20 mouse cellular contexts compared by ENCODE assay signal in the genomic region with DNA sequence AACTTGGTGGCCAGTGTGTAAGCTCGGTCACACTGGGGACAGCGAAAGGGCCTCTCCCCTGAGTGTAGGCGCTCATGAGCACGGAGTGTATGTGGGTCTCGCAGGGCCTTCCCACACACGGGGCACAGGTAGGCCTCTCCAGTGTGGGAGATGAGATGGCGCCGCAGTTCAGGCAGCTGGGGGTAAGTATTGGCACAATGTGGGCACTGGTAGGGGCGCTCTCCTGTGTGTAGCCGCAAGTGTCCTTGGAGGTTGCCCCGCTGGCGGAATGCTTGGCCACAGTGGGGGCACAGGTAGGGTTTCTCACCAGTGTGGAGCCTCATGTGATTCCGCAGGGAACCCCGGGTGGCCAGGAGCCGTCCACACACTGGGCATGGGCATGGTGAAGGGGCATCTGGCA. TPM values are rescaled to one million over a fixed set of nuclear protein-coding genes. Genes with fewer than 3 reads are reported as not detected.
"Had no signal": no experiment of that assay in that cellular context is flagged by ENCODE, and none has a peak within 500 bp of the region (broad histone marks: within the 10 kb centered on the region; RNA-seq: fewer than 3 reads in every experiment).

No protein-coding gene starts in this region.

- H3K27me3 ChIP-seq: intestine, embryonic 15.5 days; kidney, embryonic 15.5 days; limb, embryonic 12.5 days; limb, embryonic 15.5 days; liver, embryonic 13.5 days; midbrain, embryonic 13.5 days; neural tube, embryonic 13.5 days had no signal

- H3K9ac ChIP-seq: intestine, embryonic 15.5 days; kidney, embryonic 15.5 days; limb, embryonic 12.5 days; limb, embryonic 15.5 days; liver, embryonic 13.5 days; midbrain, embryonic 13.5 days; neural tube, embryonic 13.5 days had no signal

- H3K27ac ChIP-seq: intestine, embryonic 15.5 days; kidney, embryonic 15.5 days; limb, embryonic 12.5 days; limb, embryonic 15.5 days; midbrain, embryonic 13.5 days; neural tube, embryonic 13.5 days; stomach, postnatal 0 days had no signal

- ATAC-seq: intestine, embryonic 15.5 days; midbrain, embryonic 13.5 days; midbrain, embryonic 16.5 days had no signal

- DNase-seq: kidney, adult 11 months; kidney, adult 8-10 months; kidney, postnatal 14 days; kidney, postnatal 4 days; left cerebral cortex, postnatal 4 days; liver, embryonic 13.5 days; lung, adult 2 months; lung, postnatal 14 days; lung, postnatal 4 days; retina, postnatal 1 day; right cerebral cortex, postnatal 25 days had no signal

- H3K4me2 ChIP-seq: intestine, embryonic 15.5 days; kidney, embryonic 15.5 days; limb, embryonic 12.5 days; limb, embryonic 15.5 days; liver, embryonic 13.5 days; midbrain, embryonic 13.5 days; neural tube, embryonic 13.5 days had no signal

- H3K9me3 ChIP-seq: intestine, embryonic 15.5 days; kidney, embryonic 15.5 days; limb, embryonic 12.5 days; limb, embryonic 15.5 days; liver, embryonic 13.5 days; midbrain, embryonic 13.5 days; neural tube, embryonic 13.5 days had no signal

- H3K4me3 ChIP-seq: intestine, embryonic 15.5 days; kidney, embryonic 15.5 days; limb, embryonic 12.5 days; limb, embryonic 15.5 days; liver, embryonic 13.5 days; midbrain, embryonic 13.5 days; myocyte; neural tube, embryonic 13.5 days had no signal

RNA-seq across cellular contexts. Expression of a gene that starts 9.1 kb away (rescaled TPM):
- polyA plus RNA-seq: midbrain, embryonic 13.5 days had no signal
